Mouse (Mus musculus): ENCODE results near the gene Mt1.

DNA sequence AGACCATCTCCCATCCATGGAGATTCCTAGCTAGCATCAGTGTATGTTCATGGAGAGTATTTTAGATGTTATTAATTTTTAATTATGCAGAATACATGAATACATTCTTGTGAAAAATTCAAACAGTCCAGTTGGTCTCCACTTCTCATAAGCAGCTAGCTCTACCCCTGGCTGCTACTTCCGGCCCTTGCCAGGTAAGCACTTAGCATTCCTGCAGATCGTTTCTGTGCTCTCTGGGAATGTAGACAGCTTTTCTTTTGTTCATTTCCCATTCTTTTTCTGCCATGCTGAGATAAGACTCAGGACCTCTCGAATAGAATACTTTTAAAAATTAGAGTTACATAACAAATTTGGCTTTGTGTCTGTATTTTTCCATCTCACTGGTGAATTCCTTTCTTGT, 25.2 kb downstream of the Mt1 start:
- TF ChIP-seq TAL1 (IDR thresholded peaks at IDR 0.05; ENCODE audit: low read length) (no peak), GATA1 (IDR thresholded peaks at IDR 0.05; ENCODE audit: low read length) (no peak)
